Mouse (Mus musculus) stomach, embryonic 14.5 days (tissue): ENCODE data around the gene Eif3g. TPM values are rescaled to one million over a fixed set of nuclear protein-coding genes. Genes with fewer than 3 reads are reported as not detected.
A peak's percentile ranks its signal among the peaks of the same experiment; 100 is the strongest.

ENCODE experiments used
- ATAC-seq: fragments of 200-750 bp; cut with Nextera tagmentation; 2 replicates; pipeline ENCODE4 v1.8.0; 2017; ENCODE audit warnings: low read depth, moderate TSS enrichment; ENCODE audit not compliant: insufficient number of reproducible peaks, insufficient read depth, low FRiP score
- H3K27ac ChIP-seq: fragments of 300-500 bp; sonication (generic); 2 replicates; pipeline ENCODE4 v1.5.1; 2014; ENCODE audit warnings: mild to moderate bottlenecking, low read length, moderate library complexity, mixed read lengths
- H3K27me3 ChIP-seq: fragments of 300-500 bp; sonication (generic); 2 replicates; pipeline ENCODE4 v1.6.1; 2014; ENCODE audit warnings: low read length, control low read depth, mixed read lengths; ENCODE audit not compliant: control insufficient read depth, insufficient read depth
- H3K36me3 ChIP-seq: fragments of 300-500 bp; sonication (generic); 2 replicates; pipeline ENCODE4 v1.6.1; 2014; ENCODE audit warnings: mild to moderate bottlenecking, control low read depth, low read length, moderate library complexity, mixed read lengths; ENCODE audit not compliant: control insufficient read depth, insufficient read depth
- H3K4me1 ChIP-seq: fragments of 300-500 bp; sonication (generic); 2 replicates; pipeline ENCODE4 v1.6.1; 2014; ENCODE audit warnings: low read length, control low read depth, mixed read lengths; ENCODE audit not compliant: control insufficient read depth, insufficient read depth
- H3K4me2 ChIP-seq: fragments of 300-500 bp; sonication (generic); replicated peaks from 2 replicates; pipeline ENCODE4 v1.6.1; 2014; ENCODE audit warnings: low read depth, low read length, control low read depth
- H3K4me3 ChIP-seq: fragments of 300-500 bp; sonication (generic); 2 replicates; pipeline ENCODE4 v1.5.1; 2014; ENCODE audit warnings: low read depth, low read length, control low read depth
- H3K9ac ChIP-seq: fragments of 300-500 bp; sonication (generic); replicated peaks from 2 replicates; pipeline ENCODE4 v1.6.1; 2014; ENCODE audit warnings: low read depth, mild to moderate bottlenecking, control low read depth, low read length, moderate library complexity, mixed read lengths
- H3K9me3 ChIP-seq: fragments of 300-500 bp; sonication (generic); 2 replicates; pipeline ENCODE4 v1.6.1; 2016; ENCODE audit warnings: low read depth, low read length, control low read depth; ENCODE audit not compliant: control insufficient read depth
- WGBS: fragments of 180-500 bp; shearing (Covaris S2); extraction: QIAGEN DNeasy Blood & Tissue Kit; methylation state at CpG from one replicate; pipeline ENCODE4 v1.1.7; 2014; 5-methylcytosine and 5-hydroxymethylcytosine counted together
- polyA plus RNA-seq: library from polyadenylated mRNA; unstranded; fragments of >200 nt; fragmentation: Nextera tagmentation; extraction: Ambion mirVana; gene quantifications from 2 replicates; pipeline ENCODE4 v1.2.1, GENCODE M21; 2014

Gene Eif3g
- polyA plus RNA-seq, 1 experiment from 2014 or later, result 289 TPM

DNA sequence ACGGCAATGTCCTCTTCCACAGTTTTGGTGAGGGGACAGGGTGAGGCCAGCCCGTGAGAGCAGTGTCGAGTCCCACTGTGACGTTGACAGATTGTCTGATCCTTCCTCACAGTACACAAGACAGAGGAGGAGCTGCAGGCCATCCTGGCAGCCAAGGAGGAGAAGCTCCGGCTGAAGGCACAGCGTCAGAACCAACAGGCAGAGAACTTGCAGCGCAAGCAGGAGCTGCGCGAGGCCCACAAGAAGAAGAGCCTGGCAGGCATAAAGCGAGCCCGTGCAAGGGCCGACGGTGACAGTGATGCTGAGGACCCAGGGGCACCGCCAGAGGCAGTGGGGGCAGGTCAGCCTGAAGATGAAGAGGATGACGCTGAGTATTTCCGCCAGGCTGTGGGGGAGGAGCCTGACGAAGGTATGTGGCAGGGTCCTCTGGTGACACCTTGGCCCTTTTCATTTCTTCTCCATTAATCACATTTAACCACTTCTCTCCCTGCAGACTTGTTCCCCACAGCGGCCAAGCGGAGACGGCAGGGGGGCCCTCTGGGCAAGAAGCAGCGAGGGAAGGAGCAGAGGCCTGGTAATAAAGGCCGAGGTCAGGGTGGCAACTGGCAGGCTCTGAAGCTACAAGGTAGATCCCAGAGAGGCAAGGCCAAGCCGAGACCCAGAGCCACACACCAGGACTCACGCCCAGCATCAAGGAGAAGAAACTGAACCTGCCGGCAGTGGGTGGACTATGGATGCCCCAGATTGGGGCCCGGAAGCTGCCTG lies 6.9 kb downstream of the Eif3g start:
- Histone ChIP-seq H3K9me3 (no peaks in the 10 kb centered on the region), H3K4me2 (no peak overlapping the region), H3K36me3 (peaks cover 67% of the 10 kb centered on the region), H3K27me3 (no peaks in the 10 kb centered on the region), H3K9ac (no peak overlapping the region), H3K27ac (no peak overlapping the region), H3K4me3 (no peak overlapping the region), H3K4me1 (no peaks in the 10 kb centered on the region)
- no peak for ATAC-seq
- WGBS, result 67% methylated on average over 26 of the region's 26 CpGs

DNA sequence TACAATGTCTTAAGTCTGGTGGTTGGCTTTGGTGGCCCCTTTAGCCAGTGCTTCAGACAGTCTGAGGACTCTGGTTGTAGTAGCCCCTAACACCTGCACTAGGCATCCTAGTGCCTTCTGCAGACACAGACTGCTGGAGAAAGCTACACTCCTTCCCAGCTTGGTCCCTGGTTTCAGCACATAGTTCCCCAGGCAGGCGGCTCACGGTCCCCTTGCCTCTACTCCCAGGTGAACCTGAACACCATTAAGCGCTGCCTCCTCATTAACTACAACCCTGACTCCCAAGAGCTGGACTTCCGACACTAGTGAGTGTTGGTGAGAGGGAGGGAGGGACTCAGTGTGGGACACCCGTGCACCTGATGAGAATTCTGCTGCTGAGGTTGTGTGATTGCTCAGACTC lies 8.0 kb downstream of the Eif3g start:
- Histone ChIP-seq H3K9ac (no peak overlapping the region), H3K27ac (no peak overlapping the region), H3K27me3 (no peaks in the 10 kb centered on the region), H3K4me3 (no peak overlapping the region), H3K36me3 (peaks cover 58% of the 10 kb centered on the region), H3K4me1 (no peaks in the 10 kb centered on the region), H3K4me2 (no peak overlapping the region), H3K9me3 (no peaks in the 10 kb centered on the region)
- 88% methylated on average over 5 of the region's 5 CpGs for WGBS
- ATAC-seq, result no peak

DNA sequence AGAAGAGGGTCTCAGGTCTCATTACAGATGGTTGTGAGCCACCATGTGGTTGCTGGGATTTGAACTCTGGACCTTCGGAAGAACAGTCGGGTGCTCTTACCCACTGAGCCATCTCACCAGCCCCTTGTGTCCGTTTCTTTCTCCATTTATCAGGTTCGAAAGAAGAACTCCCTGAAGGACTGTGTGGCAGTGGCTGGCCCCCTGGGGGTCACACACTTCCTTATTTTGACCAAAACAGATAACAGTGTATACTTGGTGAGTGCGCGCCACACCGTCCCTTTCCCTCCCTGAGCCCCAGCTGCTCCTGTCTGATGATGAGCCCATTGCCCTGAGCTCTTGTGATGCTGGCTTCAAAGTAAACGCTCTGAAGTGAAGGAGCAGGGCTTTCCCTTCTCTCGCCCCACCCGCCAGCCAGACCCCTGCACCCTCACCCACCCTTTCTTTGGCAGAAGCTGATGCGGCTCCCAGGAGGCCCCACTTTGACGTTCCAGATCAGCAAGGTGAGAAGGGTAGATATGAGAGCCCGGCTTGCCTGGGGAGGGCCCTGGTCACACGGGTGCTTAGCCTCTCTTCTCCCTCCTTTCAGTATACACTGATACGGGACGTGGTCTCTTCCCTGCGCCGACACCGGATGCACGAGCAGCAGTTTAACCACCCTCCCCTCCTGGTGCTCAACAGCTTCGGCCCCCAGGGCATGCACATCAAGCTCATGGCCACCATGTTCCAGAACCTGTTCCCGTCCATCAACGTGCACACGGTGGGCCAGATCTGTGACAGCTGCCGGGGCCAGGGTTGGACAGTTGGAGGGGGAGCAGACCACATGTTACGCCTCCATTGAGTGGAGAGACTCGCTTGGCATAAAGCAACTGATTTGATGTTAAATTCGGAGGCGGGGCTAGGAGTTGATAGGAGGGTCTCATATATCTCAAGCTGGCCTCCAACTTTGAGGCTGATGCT lies 9.0 kb downstream of the Eif3g start:
- peak overlapping the region; percentile 62; the same call in 1 of the 2 replicates for H3K9ac ChIP-seq
- no peak for ATAC-seq
- no peaks in the 10 kb centered on the region for H3K9me3 ChIP-seq
- H3K4me2 ChIP-seq, result peak overlapping the region; percentile 92
- H3K36me3 ChIP-seq, result peaks cover 50% of the 10 kb centered on the region
- no peaks in the 10 kb centered on the region for H3K4me1 ChIP-seq
- H3K27ac ChIP-seq, result no peak overlapping the region
- 79% methylated on average over 29 of the region's 29 CpGs for WGBS
- no peaks in the 10 kb centered on the region for H3K27me3 ChIP-seq
- H3K4me3 ChIP-seq, result peak overlapping the region; percentile 74

DNA sequence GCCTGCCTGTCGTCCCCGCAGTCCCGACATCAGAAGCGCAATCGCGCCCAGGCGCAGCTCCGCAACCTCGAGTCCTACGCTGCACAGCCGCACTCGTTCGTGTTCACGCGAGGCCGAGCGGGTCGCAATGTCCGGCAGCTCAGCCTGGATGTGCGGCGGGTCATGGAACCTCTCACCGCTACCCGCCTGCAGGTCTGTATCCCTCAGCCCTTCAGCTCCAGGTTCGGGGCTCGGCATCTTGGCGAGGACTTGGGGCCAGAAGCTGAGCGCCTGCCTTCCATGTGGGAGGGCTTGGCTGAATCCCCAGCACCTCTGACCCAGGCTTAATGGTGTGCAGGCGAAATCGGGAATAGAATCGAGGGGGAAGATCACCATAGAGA lies 10.0 kb downstream of the Eif3g start:
- peak; percentile 40 for ATAC-seq
- Histone ChIP-seq H3K9ac (peak overlapping the region; percentile 62), H3K4me1 (no peaks in the 10 kb centered on the region), H3K4me3 (peak overlapping the region; percentile 74), H3K9me3 (no peaks in the 10 kb centered on the region), H3K27me3 (no peaks in the 10 kb centered on the region), H3K36me3 (peaks cover 40% of the 10 kb centered on the region), H3K4me2 (peak overlapping the region; percentile 92), H3K27ac (peak overlapping the region; percentile 44)
- under 1% methylated on average over 30 of the region's 30 CpGs for WGBS

DNA sequence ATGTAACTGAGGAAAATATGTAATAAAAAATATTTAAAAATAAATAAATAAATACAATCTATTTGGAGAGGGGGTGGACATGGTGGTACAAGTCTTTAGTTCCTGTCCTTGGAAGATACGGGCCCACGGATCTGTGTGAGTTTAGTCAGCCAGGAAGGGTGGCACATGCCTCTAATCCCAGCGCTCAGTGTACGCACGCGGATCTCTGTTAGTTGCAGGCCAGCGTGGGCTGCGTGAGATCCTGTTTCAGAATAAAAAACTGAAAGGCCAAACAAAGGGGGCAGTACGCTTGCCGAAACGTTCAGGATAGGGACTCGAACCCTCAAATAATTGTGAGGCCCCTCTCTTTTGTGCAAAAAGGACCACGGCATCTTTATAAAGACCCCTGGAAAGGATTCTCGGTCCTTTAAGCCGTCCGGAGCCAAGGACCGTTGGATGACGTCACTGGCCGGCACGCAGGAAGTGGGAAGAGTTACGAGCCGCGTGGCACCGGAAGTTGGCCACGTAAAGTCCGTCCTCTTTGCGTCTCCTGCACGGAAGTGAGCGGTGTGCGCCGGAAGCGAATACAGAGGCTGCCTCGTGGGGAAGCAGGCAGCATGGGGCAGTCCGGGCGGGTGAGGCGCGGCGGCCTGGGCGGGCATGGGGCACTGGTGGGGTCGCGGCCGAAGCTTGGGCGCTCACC lies 10.6 kb downstream of the Eif3g start, which contains the start of gene Ppan:
Gene Ppan, plus strand, starts transcription at position 472 of the 682 bp plus-strand sequence.
- Histone ChIP-seq H3K4me3 (peak within 1 kb of the TSS; percentile 74), H3K9me3 (no peaks in the 10 kb centered on the region), H3K36me3 (peaks cover 36% of the 10 kb centered on the region), H3K4me2 (peak within 1 kb of the TSS; percentile 92), H3K27me3 (no peaks in the 10 kb centered on the region), H3K27ac (peak within 1 kb of the TSS; percentile 97), H3K9ac (peak within 1 kb of the TSS; percentile 62), H3K4me1 (no peaks in the 10 kb centered on the region)
- WGBS, result under 1% methylated on average over 43 of the region's 43 CpGs
- ATAC-seq, result peak; percentile 94

DNA sequence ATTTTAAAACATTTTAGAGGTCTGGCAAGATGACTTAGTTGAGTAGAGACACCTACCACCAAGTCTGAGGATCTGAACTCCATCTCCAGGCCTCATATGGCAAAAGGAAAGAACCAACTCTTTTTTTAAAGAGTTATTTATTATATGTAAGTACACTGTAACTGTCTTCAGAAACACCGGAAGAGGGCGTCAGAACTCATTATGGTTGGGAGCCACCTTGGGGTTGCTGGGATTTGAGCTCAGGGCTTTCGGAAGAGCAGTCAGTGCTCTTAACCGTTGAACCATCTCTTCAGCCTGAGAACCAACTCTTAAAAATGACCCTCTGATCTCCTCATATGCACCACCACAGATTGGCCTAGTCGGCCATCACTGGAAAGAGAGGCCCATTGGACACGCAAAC lies 11.2 kb downstream of the Eif3g start:
- Histone ChIP-seq H3K4me3 (no peak overlapping the region), H3K4me1 (no peaks in the 10 kb centered on the region), H3K36me3 (peaks cover 30% of the 10 kb centered on the region), H3K27ac (no peak overlapping the region), H3K9me3 (no peaks in the 10 kb centered on the region), H3K27me3 (no peaks in the 10 kb centered on the region), H3K4me2 (peak overlapping the region; percentile 92), H3K9ac (no peak overlapping the region)
- WGBS, result 90% methylated on average over 6 of the region's 6 CpGs
- ATAC-seq, result no peak

GRCm38 (mm10) chr9:20886563-20886962 lies 11.9 kb downstream of the Eif3g start:
- no peak overlapping the region for H3K4me2 ChIP-seq
- no peak overlapping the region for H3K27ac ChIP-seq
- H3K27me3 ChIP-seq, result no peaks in the 10 kb centered on the region
- 90% methylated on average over 2 of the region's 2 CpGs for WGBS
- peaks cover 24% of the 10 kb centered on the region for H3K36me3 ChIP-seq
- H3K9ac ChIP-seq, result no peak overlapping the region
- H3K4me1 ChIP-seq, result no peaks in the 10 kb centered on the region
- no peak for ATAC-seq
- no peak overlapping the region for H3K4me3 ChIP-seq
- no peaks in the 10 kb centered on the region for H3K9me3 ChIP-seq
